Mouse (Mus musculus) heart, postnatal 0 days (tissue): ENCODE data around the gene Wdr20rt.

Experiments
- CTCF ChIP-seq: IDR thresholded peaks from 2 replicates; pipeline ENCODE4 v1.5.1; 2016; ENCODE audit warnings: antibody characterized with exemption, control low read depth, low read depth
- EP300 ChIP-seq: IDR thresholded peaks from 2 replicates; pipeline ENCODE4 v1.6.1; 2016; ENCODE audit warnings: antibody characterized with exemption, low read depth

DNA sequence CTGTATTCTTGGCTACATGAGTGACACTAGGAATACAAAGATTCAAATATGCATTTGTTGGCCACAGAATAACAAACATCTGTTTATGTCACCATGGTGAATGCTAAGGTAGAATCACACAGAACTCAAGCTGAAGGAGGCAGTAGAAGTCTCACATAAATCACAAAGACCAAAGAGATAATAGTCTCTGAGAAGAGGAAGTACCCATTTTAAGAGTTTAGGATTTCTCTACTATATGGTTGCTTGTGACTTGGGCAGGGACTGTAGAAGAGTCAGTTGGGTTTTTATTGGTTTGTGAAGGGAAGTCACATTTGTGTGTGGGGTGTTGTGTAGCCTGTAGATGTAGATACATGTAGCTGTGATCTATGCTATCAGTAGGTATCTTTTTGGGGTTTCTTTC, 31.6 kb downstream of the Wdr20rt start:
- TF ChIP-seq CTCF (no peak), EP300 (no peak)
